Mouse (Mus musculus) lung, embryonic 14.5 days (tissue): ENCODE results near the gene Glb1l2. TPM values are rescaled to one million over a fixed set of nuclear protein-coding genes. Genes with fewer than 3 reads are reported as not detected.

Experiments
- ATAC-seq: fragments of 200-750 bp; cut with Nextera tagmentation; 2 replicates; pipeline ENCODE4 v1.8.0; 2017; ENCODE audit warnings: mild to moderate bottlenecking, moderate TSS enrichment, moderate library complexity; ENCODE audit not compliant: insufficient read depth
- DNase-seq: peaks from one replicate; pipeline ENCODE4 v3.0.0-alpha.2; 2015
- H3K27ac ChIP-seq: fragments of 300-500 bp; sonication (generic); 2 replicates; pipeline ENCODE4 v1.5.1; 2014; ENCODE audit warnings: low read depth, mild to moderate bottlenecking, moderate library complexity
- H3K27me3 ChIP-seq: fragments of 300-500 bp; sonication (generic); 2 replicates; pipeline ENCODE4 v1.6.1; 2014; ENCODE audit warnings: low read length, control low read depth; ENCODE audit not compliant: insufficient read depth
- H3K36me3 ChIP-seq: fragments of 300-500 bp; sonication (generic); 2 replicates; pipeline ENCODE4 v1.6.1; 2014; ENCODE audit warnings: control low read depth; ENCODE audit not compliant: insufficient read depth
- H3K4me1 ChIP-seq: fragments of 300-500 bp; sonication (generic); 2 replicates; pipeline ENCODE4 v1.6.1; 2014; ENCODE audit warnings: antibody characterized with exemption, control low read depth; ENCODE audit not compliant: insufficient read depth
- H3K4me2 ChIP-seq: fragments of 300-500 bp; sonication (generic); 2 replicates; pipeline ENCODE4 v1.6.1; 2014; ENCODE audit warnings: mild to moderate bottlenecking
- H3K4me3 ChIP-seq: fragments of 300-500 bp; sonication (generic); 2 replicates; pipeline ENCODE4 v1.5.1; 2014; ENCODE audit warnings: low read depth, low read length
- H3K9ac ChIP-seq: fragments of 300-500 bp; sonication (generic); 2 replicates; pipeline ENCODE4 v1.6.1; 2014
- H3K9me3 ChIP-seq: fragments of 300-500 bp; sonication (generic); 2 replicates; pipeline ENCODE4 v1.6.1; 2016; ENCODE audit warnings: low read depth, low read length, control low read depth
- CTCF ChIP-seq: IDR thresholded peaks from 2 replicates; pipeline ENCODE4 v1.5.1; 2016; ENCODE audit warnings: antibody characterized with exemption, low read depth
- WGBS: fragments of 180-500 bp; shearing (Covaris S2); extraction: QIAGEN DNeasy Blood & Tissue Kit; methylation state at CpG from one replicate; pipeline ENCODE4 v1.1.7; 2014; 5-methylcytosine and 5-hydroxymethylcytosine counted together
- polyA plus RNA-seq: library from polyadenylated mRNA; unstranded; fragments of >200 nt; fragmentation: Nextera tagmentation; extraction: Ambion mirVana; gene quantifications from 2 replicates; pipeline ENCODE4 v1.2.1, GENCODE M21; 2014

The Glb1l2 gene
- polyA plus RNA-seq = 8.0 and 10.9 TPM in 2 replicates

- peak within 1 kb of the TSS; percentile 84 for H3K27ac ChIP-seq
- H3K36me3 ChIP-seq = no peaks in the 10 kb centered on the region
- H3K4me3 ChIP-seq = peak within 1 kb of the TSS; percentile 47
- no peaks in the 10 kb centered on the region for H3K4me1 ChIP-seq
- H3K9ac ChIP-seq = peak within 1 kb of the TSS; percentile 52
- peak within 1 kb of the TSS; percentile 84 for H3K4me2 ChIP-seq
- peak; percentile 98 for DNase-seq
- H3K27me3 ChIP-seq = no peaks in the 10 kb centered on the region
- peak; percentile 100 for ATAC-seq
- under 1% methylated on average over 33 of the region's 33 CpGs for WGBS
- peak; percentile 30; the same call in 1 of the 2 replicates for TF ChIP-seq CTCF
- no peaks in the 10 kb centered on the region for H3K9me3 ChIP-seq
Observed at GRCm38 (mm10) chr9:26805935-26806666, at the start of gene Glb1l2. Gene Glb1l2 (minus strand): TSS chr9:26806468.

- no peak overlapping the region for H3K27ac ChIP-seq
- ATAC-seq = no peak
- H3K36me3 ChIP-seq = no peaks in the 10 kb centered on the region
- no peak for TF ChIP-seq CTCF
- no peak overlapping the region for H3K4me2 ChIP-seq
- H3K27me3 ChIP-seq = no peaks in the 10 kb centered on the region
- DNase-seq = no peak
- H3K4me3 ChIP-seq = no peak overlapping the region
- H3K4me1 ChIP-seq = no peaks in the 10 kb centered on the region
- no peaks in the 10 kb centered on the region for H3K9me3 ChIP-seq
- 49% methylated on average over 3 of the region's 3 CpGs for WGBS
- no peak overlapping the region for H3K9ac ChIP-seq
Observed at GRCm38 (mm10) chr9:26831089-26831488, 24.8 kb upstream of the Glb1l2 start.

GRCm38 (mm10) chr9:26819942-26820341 lies 13.7 kb upstream of the Glb1l2 start:
- ATAC-seq = no peak
- 53% methylated on average over 1 of the region's 1 CpGs for WGBS

GRCm38 (mm10) chr9:26808735-26809134 lies 2.5 kb upstream of the Glb1l2 start:
- DNase-seq (no peak), ATAC-seq (no peak)
- no peak overlapping the region for H3K9ac ChIP-seq
- H3K36me3 ChIP-seq = no peaks in the 10 kb centered on the region
- no peak overlapping the region for H3K27ac ChIP-seq
- no peaks in the 10 kb centered on the region for H3K9me3 ChIP-seq
- TF ChIP-seq CTCF = no peak
- H3K27me3 ChIP-seq = no peaks in the 10 kb centered on the region
- H3K4me1 ChIP-seq = no peaks in the 10 kb centered on the region
- no peak overlapping the region for H3K4me3 ChIP-seq
- WGBS = 67% methylated on average over 2 of the region's 2 CpGs
- no peak overlapping the region for H3K4me2 ChIP-seq

More at GRCm38 (mm10) chr9:26819942-26820341, 13.7 kb upstream of the Glb1l2 start:
- H3K9ac ChIP-seq = no peak overlapping the region
- H3K36me3 ChIP-seq = no peaks in the 10 kb centered on the region
- no peaks in the 10 kb centered on the region for H3K4me1 ChIP-seq
- no peak for DNase-seq
- no peak overlapping the region for H3K4me3 ChIP-seq
- no peaks in the 10 kb centered on the region for H3K9me3 ChIP-seq
- TF ChIP-seq CTCF = no peak
- H3K27ac ChIP-seq = no peak overlapping the region
- H3K4me2 ChIP-seq = no peak overlapping the region
- no peaks in the 10 kb centered on the region for H3K27me3 ChIP-seq

GRCm38 (mm10) chr9:26804321-26804720 lies 1.9 kb downstream of the Glb1l2 start:
- DNase-seq (no peak), ATAC-seq (no peak)
- Histone ChIP-seq H3K9me3 (no peaks in the 10 kb centered on the region), H3K4me1 (no peaks in the 10 kb centered on the region), H3K4me3 (no peak overlapping the region), H3K9ac (no peak overlapping the region), H3K27me3 (no peaks in the 10 kb centered on the region), H3K4me2 (no peak overlapping the region), H3K36me3 (no peaks in the 10 kb centered on the region), H3K27ac (no peak overlapping the region)
- no peak for TF ChIP-seq CTCF

- no peak for DNase-seq
- Histone ChIP-seq H3K4me1 (no peaks in the 10 kb centered on the region), H3K9me3 (no peaks in the 10 kb centered on the region), H3K4me2 (no peak overlapping the region), H3K9ac (no peak overlapping the region), H3K36me3 (no peaks in the 10 kb centered on the region), H3K27ac (no peak overlapping the region), H3K4me3 (no peak overlapping the region), H3K27me3 (no peaks in the 10 kb centered on the region)
- ATAC-seq = no peak
- TF ChIP-seq CTCF = no peak
- 95% methylated on average over 2 of the region's 2 CpGs for WGBS
Observed at GRCm38 (mm10) chr9:26800357-26800756, 5.9 kb downstream of the Glb1l2 start.

GRCm38 (mm10) chr9:26798731-26799130 lies 7.5 kb downstream of the Glb1l2 start:
- H3K4me2 ChIP-seq = no peak overlapping the region
- H3K36me3 ChIP-seq = no peaks in the 10 kb centered on the region
- H3K9ac ChIP-seq = no peak overlapping the region
- H3K4me1 ChIP-seq = no peaks in the 10 kb centered on the region
- no peak for ATAC-seq
- WGBS = 67% methylated on average over 1 of the region's 1 CpGs
- no peaks in the 10 kb centered on the region for H3K9me3 ChIP-seq
- H3K27ac ChIP-seq = no peak overlapping the region
- DNase-seq = no peak
- no peak overlapping the region for H3K4me3 ChIP-seq
- no peak for TF ChIP-seq CTCF
- H3K27me3 ChIP-seq = no peaks in the 10 kb centered on the region
